Mouse (Mus musculus) kidney, adult 2 months (tissue): ENCODE measurements at regions not wholly inside any gene's neighbourhood (a gene's known extent, or its start where the extent isn't known, plus 50 kb on each side); places are given as distances from the start of the nearest gene placed in this dataset.

Source experiments
- CTCF ChIP-seq: fragments of 200-500 bp; conservative IDR thresholded peaks from 2 replicates; pipeline ENCODE4 v1.5.1; 2011; ENCODE audit warnings: low read depth, mild to moderate bottlenecking, control low read depth, low read length, moderate library complexity, mixed read lengths; ENCODE audit not compliant: insufficient read depth, insufficient read length
- POLR2A ChIP-seq: fragments of 200-500 bp; IDR thresholded peaks from one replicate; pipeline ENCODE4 v1.6.1; 2011; ENCODE audit warnings: low read depth, low read length, control low read depth

- no peak for TF ChIP-seq CTCF
- TF ChIP-seq POLR2A: no peak
Measured at GRCm38 (mm10) chr4:52282458-52282857, 156.6 kb upstream of the Smc2 start.
